Mouse (Mus musculus) heart, postnatal 0 days (tissue): ENCODE measurements around the gene Hist1h2ae.
"Not testable (repeated sequence)": the region's sequence is repeated elsewhere in the genome, so short reads cannot be mapped to it uniquely, and the experiment has no call there.

ENCODE experiments used
- CTCF ChIP-seq: IDR thresholded peaks from 2 replicates; pipeline ENCODE4 v1.5.1; 2016; ENCODE audit warnings: antibody characterized with exemption, control low read depth, low read depth
- EP300 ChIP-seq: IDR thresholded peaks from 2 replicates; pipeline ENCODE4 v1.6.1; 2016; ENCODE audit warnings: antibody characterized with exemption, low read depth

- TF ChIP-seq EP300, CTCF: not testable (repeated sequence)
These were observed 2.2 kb upstream of the Hist1h2ae start for GRCm38 (mm10) chr13:23573034-23573897.
